Mouse (Mus musculus): ENCODE results near the gene Spats2.
"Not testable (repeated sequence)": the region's sequence is repeated elsewhere in the genome, so short reads cannot be mapped to it uniquely, and the experiment has no call there.

Gene Spats2

DNA sequence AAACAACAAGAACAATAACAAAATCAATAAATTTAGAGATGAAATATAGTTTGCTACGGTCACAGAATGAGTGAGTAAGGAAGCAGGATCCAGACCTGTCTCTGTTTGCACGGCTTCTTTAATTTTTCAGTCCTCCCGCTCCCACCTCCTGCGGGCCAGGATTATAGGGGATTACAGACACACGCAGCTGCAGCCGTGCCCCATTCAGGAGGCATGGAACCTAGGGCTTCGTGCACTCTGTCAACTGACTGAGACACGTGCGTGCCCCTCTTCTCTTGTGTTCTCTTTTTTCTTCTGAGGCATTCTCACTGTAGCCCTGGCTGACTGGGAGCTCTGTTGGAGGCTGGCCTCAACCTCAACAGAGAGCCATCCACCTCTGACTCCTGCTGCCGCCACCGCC is 3.7 kb downstream of the Spats2 start:
- in situ Hi-C loops (cut with MboI; ENCODE audit: unreplicated experiment in 2 of 2), result no loop called here

DNA sequence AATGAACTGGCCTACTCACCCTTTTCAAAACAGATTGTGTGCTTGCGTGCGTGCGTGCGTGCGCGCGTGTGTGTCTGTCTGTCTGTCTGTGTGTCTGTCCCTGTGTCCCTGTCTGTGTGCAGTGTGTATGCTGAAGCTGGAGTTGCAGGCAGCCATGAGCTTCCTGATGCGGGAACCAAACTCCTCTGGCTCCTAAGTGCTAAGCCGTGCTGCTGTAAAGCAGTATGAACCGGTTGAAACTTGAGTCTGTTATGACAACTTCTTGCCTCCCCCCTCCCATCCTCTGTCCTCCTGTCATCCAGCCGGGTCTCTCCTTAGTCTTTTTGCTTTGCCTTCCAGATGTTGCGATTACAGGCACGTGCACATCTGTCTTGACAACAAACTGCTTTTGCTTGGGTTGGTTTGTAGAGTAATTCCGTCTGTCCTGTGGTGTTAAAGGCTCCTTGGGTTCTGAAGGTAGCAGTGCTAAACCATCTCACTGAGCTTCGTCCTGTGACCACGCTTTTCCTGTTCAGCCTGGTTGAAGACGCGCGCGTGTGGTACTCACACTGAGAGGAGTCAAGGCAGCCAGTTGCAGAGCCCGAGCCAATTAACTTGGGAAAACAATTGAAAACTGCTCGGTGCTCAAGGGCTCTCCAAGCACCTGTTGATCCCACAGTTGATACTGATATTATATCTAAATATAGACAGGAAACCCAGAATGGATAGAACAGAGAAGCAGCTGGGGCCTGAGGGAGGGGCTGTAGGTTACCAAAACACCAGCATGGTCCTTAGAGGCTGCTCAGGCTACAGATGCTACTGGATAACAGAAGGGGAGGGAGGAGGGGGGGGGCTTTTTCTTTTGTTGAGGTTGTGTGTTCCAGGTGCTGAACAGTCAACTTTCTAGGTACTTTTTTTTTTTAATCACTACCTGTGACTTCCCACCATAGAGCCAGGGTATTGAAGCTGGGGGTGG is 4.5 kb downstream of the Spats2 start:
- in situ Hi-C loops (cut with MboI; ENCODE audit: unreplicated experiment in 2 of 2), result no loop called here

DNA sequence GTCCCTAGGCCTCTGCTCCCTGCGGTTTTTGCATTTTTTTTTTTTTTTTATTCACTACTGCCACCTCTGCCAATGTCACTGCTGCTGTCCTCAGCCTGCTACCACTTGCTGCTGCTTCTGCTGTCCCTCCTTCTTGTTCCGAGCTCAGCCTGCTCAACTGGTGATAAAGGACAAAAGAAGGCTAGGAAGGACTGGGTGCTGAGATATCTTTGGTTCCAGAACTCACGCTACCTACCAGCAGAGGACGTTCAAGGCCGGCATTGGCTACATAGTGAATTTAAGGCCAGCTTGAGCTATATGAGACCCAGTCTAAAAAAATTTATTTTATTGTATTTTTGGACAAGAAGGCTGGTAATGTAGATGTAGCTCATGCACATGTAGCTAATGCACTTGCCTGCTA is 12.7 kb downstream of the Spats2 start:
- in situ Hi-C loops (cut with MboI; ENCODE audit: unreplicated experiment in 2 of 2), result no loop called here

DNA sequence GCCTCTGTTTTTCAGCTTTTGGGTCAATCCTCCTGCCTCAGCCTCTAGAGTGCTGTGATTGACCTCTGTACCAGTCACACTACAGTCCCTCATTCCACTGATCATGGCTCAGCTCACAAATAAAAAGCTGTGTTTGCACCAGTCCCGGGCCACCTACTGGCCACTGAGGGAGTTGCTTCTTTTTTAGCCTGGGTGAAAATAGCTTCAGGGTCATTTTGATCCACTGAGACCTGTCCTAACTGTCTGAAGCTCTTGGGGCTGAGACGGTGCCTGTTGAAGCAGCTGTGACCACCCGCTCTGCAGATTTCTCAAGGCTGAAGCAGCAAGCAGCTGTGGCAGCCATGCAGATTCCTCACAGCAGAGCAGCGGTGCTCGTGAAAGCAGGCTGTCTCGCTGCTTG is 14.0 kb downstream of the Spats2 start:
- in situ Hi-C loops (cut with MboI; ENCODE audit: unreplicated experiment in 2 of 2), result no loop called here

DNA sequence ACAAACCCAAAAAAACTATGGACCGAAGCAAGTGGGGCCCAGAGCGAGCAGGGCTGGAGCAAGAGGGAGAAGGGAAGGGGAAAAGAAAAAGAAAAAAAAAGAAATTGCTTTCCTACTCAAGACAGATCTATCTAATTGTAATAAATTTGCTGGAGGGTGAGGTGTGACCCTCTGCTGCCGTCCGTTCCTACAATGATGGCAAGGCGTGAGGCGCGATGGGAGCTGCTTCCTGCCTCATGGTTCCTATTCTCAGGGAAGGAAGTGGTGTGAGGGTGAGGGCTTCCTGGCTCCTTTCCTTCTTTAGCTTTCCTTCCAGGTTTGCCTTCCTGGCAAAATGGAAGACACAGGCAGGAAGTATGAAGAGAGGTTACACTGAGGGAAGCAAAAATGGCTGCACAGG is 24.8 kb downstream of the Spats2 start:
- in situ Hi-C loops (cut with MboI; ENCODE audit: unreplicated experiment in 2 of 2), result no loop called here

DNA sequence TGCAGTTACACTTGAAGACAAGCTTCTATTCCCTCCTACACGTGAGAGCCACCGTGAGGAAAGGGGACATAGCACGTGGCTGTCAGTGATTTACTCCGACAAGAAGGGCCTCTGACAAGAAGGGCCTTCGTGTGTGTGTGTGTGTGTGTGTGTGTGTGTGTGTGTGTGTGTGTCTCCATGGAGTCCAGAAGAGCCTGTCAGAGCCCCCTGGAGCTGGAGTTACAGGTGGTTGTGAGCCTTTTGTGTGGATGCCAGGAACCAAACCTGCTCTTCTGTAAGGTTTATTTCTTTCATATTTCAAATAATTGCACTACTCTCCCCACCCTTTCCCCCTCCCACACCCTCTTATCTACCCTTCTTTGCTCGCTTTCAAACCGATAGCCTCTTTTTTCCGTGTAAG is 25.6 kb downstream of the Spats2 start:
- in situ Hi-C loops (cut with MboI; ENCODE audit: unreplicated experiment in 2 of 2), result no loop called here

DNA sequence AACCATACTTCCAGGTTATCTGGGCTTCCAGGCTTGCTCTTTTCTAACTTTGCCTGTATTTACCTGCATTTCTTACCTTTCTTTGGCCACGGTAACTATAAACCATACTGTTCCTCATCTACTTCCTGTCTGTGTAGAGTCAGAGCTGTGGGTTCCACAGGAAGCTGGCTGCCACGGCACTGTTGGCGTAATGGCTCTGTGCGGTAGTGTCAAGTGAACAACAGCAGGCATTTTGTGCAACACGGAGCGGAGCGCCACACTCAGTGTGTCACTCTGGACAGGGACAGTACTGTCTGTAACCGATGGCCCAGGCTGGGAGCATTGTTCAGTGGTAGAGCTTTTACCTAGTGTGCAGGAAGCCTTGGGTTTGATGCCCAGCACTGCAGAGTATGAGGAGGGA is 27.8 kb downstream of the Spats2 start:
- in situ Hi-C loops (cut with MboI; ENCODE audit: unreplicated experiment in 2 of 2), result no loop called here

DNA sequence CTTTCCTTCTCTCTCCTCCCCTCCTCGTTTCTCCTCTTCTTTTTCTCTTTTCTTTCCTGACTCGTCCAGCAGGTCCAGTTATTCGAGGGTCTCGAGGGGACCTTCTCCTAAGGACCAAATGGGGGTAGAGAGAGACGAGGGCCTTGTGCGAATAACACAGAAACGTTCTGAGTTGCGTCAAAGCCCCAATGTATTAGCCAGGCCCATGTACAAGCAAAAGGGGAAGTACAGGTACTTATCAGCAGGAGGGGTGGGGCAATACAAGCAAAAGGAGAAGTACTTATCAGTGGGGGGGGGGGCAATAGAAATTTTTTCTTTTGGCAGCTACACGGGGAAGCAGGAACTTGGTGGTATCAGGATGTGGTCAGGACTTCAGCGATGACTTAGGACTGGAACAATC is 28.8 kb downstream of the Spats2 start:
- in situ Hi-C loops (cut with MboI; ENCODE audit: unreplicated experiment in 2 of 2), result not testable (repeated sequence)

DNA sequence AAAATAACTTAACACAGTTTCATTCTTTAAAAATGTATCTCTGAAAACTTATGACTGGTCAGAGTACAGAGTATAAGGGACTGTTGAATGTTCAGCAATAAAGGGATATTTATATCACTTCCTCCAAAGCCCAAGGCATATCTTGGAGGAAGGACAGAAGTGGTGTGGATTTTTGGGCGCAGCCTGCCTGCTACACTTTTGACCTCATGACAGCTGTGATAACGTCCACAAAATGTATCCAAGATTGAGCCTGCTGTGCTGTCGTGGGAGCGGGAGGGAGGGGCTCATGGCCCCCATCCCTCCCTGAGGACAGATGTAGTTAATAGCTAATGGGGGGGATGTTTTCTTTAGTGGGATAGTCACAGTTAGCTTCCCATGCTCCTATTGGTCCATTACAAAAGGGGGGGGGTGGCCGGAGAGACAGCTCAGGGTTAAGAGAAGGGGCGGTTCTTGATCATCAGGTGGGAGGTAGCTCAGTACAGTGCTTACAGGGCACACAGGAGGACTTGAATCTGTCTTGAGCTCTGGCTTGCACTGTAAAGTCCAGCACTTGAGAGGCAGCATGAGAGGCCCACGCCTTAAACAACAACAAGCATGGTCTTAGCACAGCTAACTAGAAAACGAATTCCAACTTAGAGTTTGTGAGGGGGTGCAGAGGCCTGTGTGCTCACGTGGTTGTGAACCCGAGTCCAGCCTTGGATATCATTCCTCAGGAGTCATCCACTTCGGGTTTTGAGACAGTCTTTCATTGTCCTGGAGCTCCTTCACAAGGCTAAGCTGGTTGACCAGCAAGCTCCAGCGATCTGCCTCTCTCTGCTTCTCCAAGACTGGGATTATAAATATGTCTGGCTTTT is 38.0 kb downstream of the Spats2 start:
- in situ Hi-C loops (cut with MboI; ENCODE audit: unreplicated experiment in 2 of 2), result no loop called here

DNA sequence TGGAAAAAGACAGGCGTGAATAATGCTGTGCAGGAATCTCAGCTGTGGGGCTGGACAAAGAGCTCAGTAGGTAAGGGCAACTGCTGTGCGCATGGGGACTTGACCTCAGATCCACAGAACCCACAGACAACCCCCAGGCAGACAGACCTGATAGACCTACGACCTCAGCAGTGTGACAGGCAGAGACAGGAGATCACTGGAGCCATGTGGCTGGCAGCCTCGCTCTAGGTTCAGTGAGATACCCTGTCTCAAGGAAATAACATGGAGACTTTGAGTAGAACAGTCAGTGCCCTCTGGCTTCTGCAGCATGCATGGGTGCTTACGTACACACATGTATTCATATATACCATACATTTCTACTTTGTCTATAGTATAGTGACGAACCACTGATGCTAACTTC is 46.4 kb downstream of the Spats2 start:
- in situ Hi-C loops (cut with MboI; ENCODE audit: unreplicated experiment in 2 of 2), result no loop called here

DNA sequence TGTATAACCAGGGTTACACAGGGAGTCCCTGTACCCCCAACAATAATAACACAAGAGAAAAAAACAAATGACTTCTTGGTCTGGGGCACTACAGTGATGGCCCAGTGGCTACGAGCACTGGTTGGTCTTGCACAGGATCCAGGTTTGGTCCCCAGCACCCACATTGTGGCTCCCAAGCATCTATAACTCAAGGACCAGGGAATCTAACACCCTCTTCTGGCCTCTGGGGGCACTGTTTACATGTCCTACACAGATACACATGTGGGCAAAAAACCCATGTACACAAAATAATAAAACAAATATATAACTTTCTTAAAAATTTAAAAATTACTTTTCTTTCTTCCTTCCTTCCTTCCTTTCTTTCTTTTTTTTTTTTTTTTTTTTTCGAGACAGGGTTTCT is 53.9 kb downstream of the Spats2 start:
- in situ Hi-C loops (cut with MboI; ENCODE audit: unreplicated experiment in 2 of 2), result no loop called here

DNA sequence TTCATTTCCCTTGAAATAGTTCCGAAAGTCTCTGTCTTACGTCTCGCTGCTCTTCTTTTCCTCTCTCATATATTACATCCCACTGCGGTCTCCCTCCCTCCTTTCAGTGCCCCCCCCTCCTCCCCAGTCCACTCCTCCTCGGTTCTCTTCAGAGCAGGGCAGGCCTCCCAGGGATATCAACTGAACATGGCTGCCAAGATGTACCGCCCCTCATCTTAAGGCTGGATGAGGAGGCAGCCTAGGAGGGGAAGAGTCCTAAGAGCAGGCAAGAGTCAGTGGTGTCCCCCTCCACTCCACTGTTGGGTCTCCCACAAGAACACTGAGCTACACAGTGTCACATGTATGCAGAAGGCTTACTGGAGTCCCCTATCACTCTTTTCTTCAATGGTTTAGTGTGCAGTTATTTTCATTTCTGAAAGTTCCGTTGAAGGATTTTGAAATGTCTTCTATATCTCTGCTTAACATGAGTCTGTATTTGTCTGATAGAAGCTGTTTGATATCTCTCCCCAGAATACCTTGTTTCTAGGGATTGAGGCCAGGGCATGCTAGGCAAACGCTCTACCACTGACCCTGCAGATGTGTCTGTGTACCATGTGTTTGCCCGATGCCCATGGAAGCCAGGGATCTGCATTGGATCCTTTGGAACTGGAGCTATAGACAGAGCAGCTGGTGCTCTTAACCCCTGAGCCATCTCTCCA is 58.6 kb downstream of the Spats2 start:
- in situ Hi-C loops (cut with MboI; ENCODE audit: unreplicated experiment in 2 of 2), result no loop called here

DNA sequence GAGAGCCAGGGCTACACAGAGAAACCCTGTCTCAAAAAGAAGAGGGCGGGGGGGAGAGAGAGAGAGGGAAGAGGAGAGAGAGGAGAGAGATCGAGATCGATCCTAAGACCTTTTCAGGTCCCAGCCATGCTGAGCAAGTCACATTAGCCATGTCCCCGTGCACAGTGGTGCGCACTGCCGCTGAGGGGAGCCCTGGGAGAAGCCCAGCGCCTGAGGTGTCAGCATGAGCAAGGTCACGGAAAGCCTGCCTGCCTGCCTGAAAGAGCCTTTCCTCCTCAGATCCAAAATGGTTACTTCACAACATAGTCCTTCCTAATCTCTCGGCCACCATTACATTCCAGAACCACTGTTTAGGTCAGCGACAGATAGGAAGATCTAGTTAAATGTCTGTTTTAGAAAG is 68.6 kb downstream of the Spats2 start:
- in situ Hi-C loops (cut with MboI; ENCODE audit: unreplicated experiment in 2 of 2), result loop anchor here in 1 of 2 experiments (10.0 kb wide), 1 partner anchor 150 kb away; no protein-coding TSS in a partner anchor

DNA sequence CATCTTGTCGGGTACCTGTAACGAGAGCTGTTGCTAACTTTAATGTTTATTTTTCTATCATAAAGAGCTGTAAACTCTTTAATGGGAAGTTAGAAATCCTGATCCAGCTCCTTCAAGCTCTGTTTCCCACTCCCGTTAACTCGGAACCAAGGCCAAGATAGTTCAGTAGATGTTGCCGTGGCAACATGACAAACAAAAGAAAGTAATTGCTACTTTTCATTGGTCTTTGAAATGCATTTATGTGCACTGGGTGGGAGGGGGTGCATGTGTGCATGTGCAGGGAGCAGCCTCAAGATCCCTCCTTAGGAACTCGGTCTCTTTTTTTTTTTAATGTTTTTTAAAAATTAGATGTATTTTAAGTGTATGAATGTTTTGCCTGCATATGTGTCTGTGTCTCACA is 69.3 kb downstream of the Spats2 start:
- in situ Hi-C loops (cut with MboI; ENCODE audit: unreplicated experiment in 2 of 2), result loop anchor here in 1 of 2 experiments (10.0 kb wide), 1 partner anchor 150 kb away; no protein-coding TSS in a partner anchor

DNA sequence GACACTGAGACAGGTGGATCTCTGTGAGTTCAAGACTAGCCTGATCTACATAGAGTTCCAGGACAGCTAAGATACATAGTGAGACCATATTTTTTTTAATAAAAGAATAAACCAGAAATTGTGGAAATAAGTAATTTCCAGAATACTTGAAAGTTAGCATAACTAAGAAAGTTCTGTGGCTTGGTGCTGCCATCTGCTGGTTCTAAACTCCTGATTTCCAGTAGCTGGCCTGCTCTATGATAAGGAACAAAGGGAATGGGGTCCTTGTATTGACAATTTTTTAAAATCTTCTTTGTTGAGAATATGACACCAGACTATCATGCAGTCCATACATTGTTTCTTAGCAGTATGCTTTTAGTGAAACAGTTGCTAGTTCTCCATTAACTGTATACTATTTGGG is 73.0 kb downstream of the Spats2 start:
- in situ Hi-C loops (cut with MboI; ENCODE audit: unreplicated experiment in 2 of 2), result loop anchor here in 1 of 2 experiments (10.0 kb wide), 1 partner anchor 154 kb away; no protein-coding TSS in a partner anchor

DNA sequence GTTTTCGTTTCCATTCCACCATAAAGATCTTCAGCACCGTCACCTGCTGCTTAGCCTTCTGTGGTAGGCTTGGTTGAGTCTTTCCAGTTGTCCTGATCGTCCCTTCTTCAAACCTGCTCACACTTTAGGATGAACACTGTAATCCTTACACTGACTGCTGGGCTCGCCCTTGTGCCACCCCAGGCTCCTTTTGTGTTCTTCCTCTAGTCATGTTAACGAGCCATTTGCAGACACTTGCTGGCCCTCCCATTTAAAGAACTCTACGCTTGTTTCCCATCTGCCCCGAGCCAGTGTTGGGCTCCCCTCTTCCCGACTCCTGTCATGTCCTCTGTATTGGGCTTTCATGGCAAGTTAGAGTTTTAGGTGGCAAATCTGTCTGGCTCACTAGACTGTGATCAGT is 80.2 kb downstream of the Spats2 start:
- in situ Hi-C loops (cut with MboI; ENCODE audit: unreplicated experiment in 2 of 2), result no loop called here

DNA sequence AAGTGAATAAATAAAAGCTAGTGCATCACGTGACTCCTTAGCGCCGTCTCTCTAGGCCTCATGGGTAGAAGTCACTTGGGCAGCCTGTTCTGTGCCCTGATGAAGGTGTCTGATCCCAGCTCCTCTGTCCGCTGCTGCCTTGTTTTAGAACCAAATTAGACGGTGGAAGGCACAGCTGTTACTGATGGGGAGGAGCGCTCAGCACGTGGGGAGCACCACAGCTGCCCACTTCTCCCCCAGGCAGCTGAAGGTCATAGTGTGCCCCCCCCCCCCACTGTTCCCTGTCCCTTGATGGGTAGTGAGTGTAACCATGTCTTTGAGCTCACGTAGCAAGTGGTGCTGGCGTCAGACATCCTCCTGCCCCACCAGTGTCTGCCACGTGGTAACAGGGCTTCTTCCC is 87.5 kb downstream of the Spats2 start:
- in situ Hi-C loops (cut with MboI; ENCODE audit: unreplicated experiment in 2 of 2), result no loop called here

DNA sequence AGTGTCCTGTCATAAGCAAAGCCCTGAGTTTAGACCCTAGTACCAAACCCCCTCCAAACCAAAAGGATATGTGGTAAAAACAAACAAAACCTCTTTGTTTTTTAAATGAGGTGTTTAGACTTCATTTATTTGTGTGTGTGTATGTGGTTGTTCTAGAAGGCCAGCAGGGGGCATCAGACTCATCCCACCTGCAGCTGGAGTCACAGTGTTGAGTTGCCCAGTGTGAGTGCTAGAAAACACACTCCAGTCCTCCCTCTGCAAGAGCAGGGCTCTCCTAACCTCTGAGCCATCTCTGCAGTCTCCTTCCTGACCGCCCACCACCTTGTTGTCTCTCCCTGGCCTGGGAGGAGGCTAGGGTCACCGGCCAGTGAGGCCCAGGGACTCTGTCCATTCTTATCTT is 89.2 kb downstream of the Spats2 start:
- in situ Hi-C loops (cut with MboI; ENCODE audit: unreplicated experiment in 2 of 2), result no loop called here

DNA sequence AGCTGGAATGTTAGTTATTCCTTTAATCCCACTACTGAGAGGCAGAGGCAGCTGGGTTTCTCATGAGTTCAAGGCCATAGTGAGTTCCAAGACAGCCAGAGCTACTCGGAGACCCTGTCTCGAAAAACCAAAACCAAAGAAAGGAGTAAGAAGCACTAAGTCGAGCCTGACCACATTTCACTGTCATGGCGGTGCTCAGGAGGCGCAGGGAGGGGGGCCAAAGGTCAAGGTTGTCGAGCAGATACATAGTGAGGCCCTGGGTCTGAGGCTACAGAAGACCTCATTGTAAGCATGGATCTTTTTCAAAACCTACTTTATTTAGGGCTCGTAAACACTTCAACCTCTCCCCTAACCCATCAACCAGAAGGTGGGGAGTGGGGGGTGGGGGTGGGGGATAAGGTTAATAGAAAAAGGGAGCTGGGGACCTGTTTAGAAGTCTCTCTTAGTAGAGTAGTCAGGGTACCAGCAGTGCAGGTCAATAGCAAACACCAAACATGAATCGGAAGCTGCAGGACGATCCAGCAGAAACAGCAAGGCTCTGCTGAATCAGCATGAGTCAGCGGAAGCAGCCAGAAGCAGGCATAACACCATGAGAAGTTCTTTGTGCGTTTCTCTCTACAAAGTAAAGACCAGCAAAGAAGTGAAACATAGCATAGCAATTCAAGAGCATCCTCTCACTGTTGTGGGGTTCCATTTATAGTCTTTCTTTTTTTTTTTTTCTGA is 90.2 kb downstream of the Spats2 start:
- in situ Hi-C loops (cut with MboI; ENCODE audit: unreplicated experiment in 2 of 2), result no loop called here

DNA sequence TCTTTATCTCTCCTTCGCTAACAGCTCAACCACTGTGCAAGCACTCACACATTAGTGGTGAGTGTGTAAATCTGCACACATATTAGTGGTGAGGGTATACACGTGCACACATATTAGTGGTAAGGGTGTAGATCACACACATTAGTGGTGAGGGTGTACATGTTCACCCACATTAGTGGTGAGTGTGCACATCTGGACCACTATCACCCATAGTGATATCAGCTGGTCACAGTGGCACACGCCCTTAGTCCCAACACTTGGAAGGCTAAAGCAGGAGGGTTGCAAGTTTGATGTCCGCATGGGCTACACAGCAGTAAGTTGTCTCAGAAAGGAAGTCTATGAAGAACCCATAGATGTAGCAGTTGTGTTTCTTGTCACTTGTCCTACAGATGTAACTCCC is 91.9 kb downstream of the Spats2 start:
- in situ Hi-C loops (cut with MboI; ENCODE audit: unreplicated experiment in 2 of 2), result no loop called here
